Mouse (Mus musculus): ENCODE results near the gene Hagh. TPM values are rescaled to one million over a fixed set of nuclear protein-coding genes. Genes with fewer than 3 reads are reported as not detected.

Gene Hagh
- polyA plus RNA-seq, 1 experiment from 2014 or later = 38.9 TPM

DNA sequence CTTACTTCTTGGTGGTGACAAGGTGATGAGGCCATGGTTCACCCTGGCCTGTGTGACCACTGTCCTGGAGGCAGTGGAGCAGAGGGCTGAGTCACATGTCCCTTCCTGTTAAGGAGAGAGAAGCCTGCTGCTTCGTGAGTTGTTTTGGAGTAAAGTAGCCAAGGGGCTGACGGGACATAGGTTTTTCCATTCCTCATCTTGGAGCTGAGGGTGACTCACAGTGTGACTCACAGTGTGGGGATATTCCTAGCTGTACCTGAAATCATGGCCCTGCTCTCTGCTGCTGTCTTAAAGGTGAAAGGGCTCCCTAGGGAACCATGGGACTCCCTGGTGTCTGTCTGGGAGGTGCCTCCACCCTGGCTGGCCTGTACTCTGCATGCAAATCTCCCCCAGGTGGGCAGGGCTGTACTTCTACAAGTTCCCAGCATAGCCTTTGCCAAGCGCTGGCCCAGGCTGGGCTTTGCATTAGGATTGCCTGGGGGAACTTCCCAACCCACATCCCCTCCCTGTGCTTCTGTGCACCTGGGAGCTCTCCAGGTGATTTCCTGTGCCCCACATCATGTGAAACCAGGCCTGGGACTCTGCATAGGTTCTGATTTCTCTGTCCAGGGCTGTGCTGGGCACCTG lies 16.0 kb downstream of the Hagh start:
- Histone ChIP-seq H3K27ac (no peak overlapping the region), H3K4me1 (peaks cover 6% of the 10 kb centered on the region), H3K36me3 (peaks cover 49% of the 10 kb centered on the region; the same call in 1 of the 2 replicates), H3K27me3 (ENCODE audit: insufficient read depth, poor library complexity, severe bottlenecking) (peaks cover 10% of the 10 kb centered on the region), H3K9me3 (no peaks in the 10 kb centered on the region), H3K4me3 (no peak overlapping the region)
- DNase-seq (ENCODE audit: low spot score) = no peak
- 62% methylated on average over 3 of the region's 3 CpGs for WGBS

DNA sequence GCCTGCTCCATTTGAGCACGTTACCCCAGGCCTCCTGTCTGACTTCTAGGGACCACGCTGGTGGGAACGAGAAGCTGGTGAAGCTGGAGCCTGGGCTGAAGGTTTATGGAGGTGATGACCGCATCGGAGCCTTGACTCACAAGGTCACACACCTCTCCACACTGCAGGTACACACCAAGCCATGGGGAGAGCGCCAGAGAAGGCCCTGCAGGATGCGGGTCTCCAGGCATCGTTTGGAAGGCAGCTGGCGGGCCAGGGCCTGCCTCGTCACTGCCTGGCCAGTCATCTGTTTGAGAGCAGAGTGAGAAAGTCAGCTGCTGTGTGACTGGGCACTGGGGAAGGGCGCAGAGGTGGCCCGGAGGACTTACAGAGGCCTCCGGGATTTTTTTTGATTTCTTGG lies 16.6 kb downstream of the Hagh start:
- H3K27ac ChIP-seq = no peak overlapping the region
- WGBS = 87% methylated on average over 13 of the region's 13 CpGs
- H3K27me3 ChIP-seq (ENCODE audit: insufficient read depth, poor library complexity, severe bottlenecking) = peaks cover 3% of the 10 kb centered on the region
- H3K4me1 ChIP-seq = peaks cover under 1% of the 10 kb centered on the region; the same call in 1 of the 2 replicates
- H3K4me3 ChIP-seq = no peak overlapping the region
- H3K9me3 ChIP-seq = no peaks in the 10 kb centered on the region
- peaks cover 55% of the 10 kb centered on the region; the same call in 1 of the 2 replicates for H3K36me3 ChIP-seq
- DNase-seq (ENCODE audit: low spot score) = no peak

DNA sequence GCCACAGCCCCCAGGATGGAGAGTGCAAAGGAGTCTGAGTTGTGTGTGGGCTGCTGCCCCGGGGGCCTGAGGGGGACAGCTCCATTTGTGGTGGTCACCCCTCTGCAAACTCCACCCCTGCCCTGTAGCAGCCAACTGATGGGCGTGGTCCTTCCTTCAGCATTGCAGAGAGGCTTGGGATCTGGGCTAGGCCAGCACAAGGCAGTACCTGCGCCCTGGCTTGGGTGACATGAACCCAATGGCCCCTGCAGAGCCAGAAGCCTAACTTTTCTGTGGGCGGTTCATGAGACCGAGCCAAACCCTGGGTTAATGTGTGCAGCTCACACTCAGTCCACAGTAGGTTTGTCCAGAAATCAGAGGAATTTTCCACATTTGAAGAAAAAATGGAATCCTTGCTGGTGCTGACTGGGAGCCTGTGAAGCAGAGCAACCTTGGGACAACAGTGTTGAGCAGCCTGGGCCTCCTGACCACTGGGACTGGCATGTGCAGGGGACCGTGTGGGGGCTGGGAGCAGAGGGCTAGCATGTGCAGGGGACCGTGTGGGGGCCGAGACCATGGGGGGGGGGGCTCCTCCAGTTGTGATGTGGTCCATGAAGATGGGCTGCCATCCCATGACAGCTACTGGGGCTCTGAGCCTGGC lies 18.0 kb downstream of the Hagh start:
- H3K4me3 ChIP-seq = no peak overlapping the region
- no peaks in the 10 kb centered on the region for H3K27me3 ChIP-seq (ENCODE audit: insufficient read depth, poor library complexity, severe bottlenecking)
- H3K36me3 ChIP-seq = peaks cover 64% of the 10 kb centered on the region; the same call in 1 of the 2 replicates
- H3K27ac ChIP-seq = no peak overlapping the region
- DNase-seq (ENCODE audit: low spot score) = no peak
- H3K9me3 ChIP-seq = no peaks in the 10 kb centered on the region
- no peaks in the 10 kb centered on the region for H3K4me1 ChIP-seq
- WGBS = 80% methylated on average over 8 of the region's 8 CpGs

DNA sequence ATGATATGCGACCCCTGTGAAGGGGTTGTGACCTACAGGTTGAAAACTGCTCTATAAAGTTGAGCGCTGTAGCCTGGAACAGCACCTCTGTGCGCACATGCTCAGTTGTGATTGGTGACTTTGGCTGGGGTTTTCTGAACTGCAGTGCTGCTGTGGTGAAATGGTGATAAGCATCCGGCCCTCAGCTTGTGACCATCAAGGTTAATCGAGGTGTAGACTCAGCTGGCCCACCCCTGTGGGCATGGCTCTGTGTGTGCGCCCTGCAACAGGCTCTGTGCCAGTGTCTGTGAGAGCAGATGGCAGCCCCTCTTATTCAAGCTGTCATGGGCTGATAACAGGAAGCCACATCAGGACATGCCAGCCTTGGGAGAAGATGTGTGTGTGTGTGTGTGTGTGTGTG lies 19.0 kb downstream of the Hagh start:
- no peak for DNase-seq (ENCODE audit: low spot score)
- peaks cover 57% of the 10 kb centered on the region; the same call in 1 of the 2 replicates for H3K36me3 ChIP-seq
- H3K27ac ChIP-seq = no peak overlapping the region
- H3K9me3 ChIP-seq = no peaks in the 10 kb centered on the region
- WGBS = 85% methylated on average over 6 of the region's 6 CpGs
- no peaks in the 10 kb centered on the region for H3K27me3 ChIP-seq (ENCODE audit: insufficient read depth, poor library complexity, severe bottlenecking)
- H3K4me3 ChIP-seq = no peak overlapping the region
- H3K4me1 ChIP-seq = no peaks in the 10 kb centered on the region

DNA sequence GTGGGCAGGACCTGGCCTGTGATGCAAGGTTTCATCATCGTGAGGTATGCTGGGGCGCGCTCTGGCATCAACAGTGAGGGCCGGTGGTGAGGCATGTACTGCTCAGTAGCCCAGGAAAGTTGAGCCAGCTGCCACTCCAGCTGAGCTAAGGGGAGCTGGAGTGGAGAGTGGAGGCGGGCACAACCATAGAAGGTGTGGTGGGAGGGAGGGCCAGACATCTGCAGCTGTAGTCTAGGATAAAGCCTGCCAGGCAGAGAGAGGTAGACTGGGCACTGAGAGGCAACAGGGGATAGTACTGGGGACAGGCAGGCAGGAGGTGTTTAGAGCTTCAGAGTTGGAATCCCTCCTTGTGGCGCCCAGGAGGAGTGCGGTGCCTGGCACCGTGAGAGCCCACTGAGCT lies 20.1 kb downstream of the Hagh start:
- Histone ChIP-seq H3K4me3 (no peak overlapping the region), H3K27me3 (ENCODE audit: insufficient read depth, poor library complexity, severe bottlenecking) (no peaks in the 10 kb centered on the region), H3K4me1 (no peaks in the 10 kb centered on the region), H3K27ac (no peak overlapping the region), H3K36me3 (peaks cover 54% of the 10 kb centered on the region; the same call in 1 of the 2 replicates), H3K9me3 (no peaks in the 10 kb centered on the region)
- DNase-seq (ENCODE audit: low spot score) = no peak
- WGBS = 81% methylated on average over 8 of the region's 8 CpGs

DNA sequence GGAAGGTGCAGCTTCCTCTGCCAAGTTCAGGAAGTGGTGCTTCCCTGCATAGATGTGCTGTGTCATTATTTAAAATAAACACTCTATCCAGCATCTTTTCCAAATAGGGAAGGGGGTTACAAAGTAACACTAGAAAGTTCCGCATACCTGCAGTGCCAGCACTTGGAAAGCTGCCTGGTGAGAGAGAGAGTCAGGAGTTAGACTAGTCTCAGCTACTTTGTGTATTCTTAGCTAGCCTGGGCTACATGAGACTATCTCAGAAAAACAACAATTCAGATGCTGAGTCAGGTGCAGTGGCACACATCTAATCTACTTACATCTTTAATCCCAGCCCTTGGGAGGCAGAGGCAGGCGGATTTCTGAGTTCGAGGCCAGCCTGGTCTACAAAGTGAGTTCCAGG lies 21.8 kb downstream of the Hagh start:
- WGBS = 87% methylated on average over 3 of the region's 3 CpGs
- H3K36me3 ChIP-seq = peaks cover 51% of the 10 kb centered on the region
- no peak overlapping the region for H3K27ac ChIP-seq
- H3K4me3 ChIP-seq = no peak overlapping the region
- no peaks in the 10 kb centered on the region for H3K9me3 ChIP-seq
- no peaks in the 10 kb centered on the region for H3K4me1 ChIP-seq
- no peaks in the 10 kb centered on the region for H3K27me3 ChIP-seq (ENCODE audit: insufficient read depth, poor library complexity, severe bottlenecking)
- no peak for DNase-seq (ENCODE audit: low spot score)

DNA sequence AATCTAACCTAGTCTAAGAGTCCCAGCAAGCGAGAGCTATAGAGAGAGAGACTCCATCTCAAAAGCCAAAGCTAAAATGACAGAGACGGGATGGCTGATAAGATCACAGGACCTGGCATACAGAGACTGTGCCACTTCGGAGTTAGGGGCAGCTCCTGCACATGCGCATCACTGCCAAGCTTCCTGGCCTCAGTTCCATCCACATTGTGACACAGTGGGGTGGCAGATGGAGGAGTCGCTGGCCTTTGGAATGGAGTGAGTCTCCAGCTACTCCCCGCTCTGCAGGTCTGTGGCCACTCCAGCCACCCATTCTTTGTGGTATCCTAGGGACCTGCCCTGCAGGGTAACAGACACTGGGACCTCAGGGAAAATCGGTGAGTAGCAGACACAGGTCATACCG lies 25.8 kb downstream of the Hagh start, which contains the start of gene Igfals:
Gene Igfals (plus strand): TSS at position 222 of the 400 bp plus-strand sequence.
- no peak for DNase-seq (ENCODE audit: low spot score)
- 80% methylated on average over 8 of the region's 8 CpGs for WGBS
- Histone ChIP-seq H3K4me1 (no peaks in the 10 kb centered on the region), H3K9me3 (no peaks in the 10 kb centered on the region), H3K27me3 (ENCODE audit: insufficient read depth, poor library complexity, severe bottlenecking) (no peaks in the 10 kb centered on the region), H3K36me3 (peaks cover 33% of the 10 kb centered on the region), H3K27ac (no peak within 1 kb of the TSS), H3K4me3 (no peak within 1 kb of the TSS)

DNA sequence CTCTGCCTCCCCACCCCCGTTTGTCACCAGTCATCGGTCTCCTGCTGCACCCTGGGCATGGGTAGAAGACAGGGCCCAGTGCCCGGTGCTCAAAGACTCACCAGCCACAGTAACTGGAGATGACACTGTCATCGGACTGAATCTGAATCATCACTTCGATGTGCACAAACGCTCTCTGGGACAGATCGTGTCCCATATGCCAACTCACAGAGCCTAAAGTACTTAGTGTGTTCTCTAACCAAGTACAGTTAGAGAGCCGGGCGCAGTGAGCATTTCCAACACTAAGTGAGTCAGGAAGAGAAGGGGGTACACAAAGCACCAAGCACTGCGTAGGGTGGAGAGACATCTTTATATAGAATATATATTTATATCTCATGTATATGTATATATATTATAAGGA lies 28.0 kb downstream of the Hagh start:
- H3K4me1 ChIP-seq = no peaks in the 10 kb centered on the region
- H3K36me3 ChIP-seq = peaks cover 14% of the 10 kb centered on the region
- WGBS = 91% methylated on average over 10 of the region's 10 CpGs
- no peaks in the 10 kb centered on the region for H3K27me3 ChIP-seq (ENCODE audit: insufficient read depth, poor library complexity, severe bottlenecking)
- no peak overlapping the region for H3K27ac ChIP-seq
- H3K9me3 ChIP-seq = no peaks in the 10 kb centered on the region
- DNase-seq (ENCODE audit: low spot score) = no peak
- H3K4me3 ChIP-seq = no peak overlapping the region

DNA sequence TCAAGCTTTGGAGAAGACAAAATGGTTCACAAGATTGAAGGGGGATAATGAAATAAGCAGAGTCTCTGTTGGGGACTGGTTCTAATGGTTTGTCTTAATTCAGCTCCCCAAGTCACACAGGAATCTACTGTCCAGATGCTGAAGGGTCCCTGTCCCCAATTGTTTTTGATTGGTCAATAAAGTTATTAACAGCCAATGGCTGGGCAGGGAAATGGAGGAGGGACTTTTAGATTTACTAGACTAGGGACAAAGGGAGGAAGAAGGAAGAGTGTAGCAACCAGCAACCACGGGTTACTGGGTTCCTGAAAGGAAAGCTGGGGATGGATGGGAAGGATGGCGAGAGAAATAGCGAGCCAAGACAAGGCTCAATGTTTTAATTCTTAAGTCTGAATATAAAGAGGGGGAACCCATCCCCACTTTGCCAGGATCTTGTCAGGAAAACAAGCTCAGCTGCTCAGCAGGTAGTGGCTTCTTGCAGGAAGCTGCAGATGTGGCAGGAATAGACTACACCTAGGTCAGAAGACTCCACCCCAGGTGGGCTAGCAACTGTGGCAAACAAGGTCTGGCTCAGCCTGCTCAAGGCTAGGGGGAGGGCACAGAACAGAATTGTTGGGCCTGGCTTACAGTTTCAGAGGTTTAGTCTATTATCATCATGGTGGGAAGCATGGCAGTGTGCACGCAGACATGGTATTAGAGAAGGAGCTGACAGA lies 33.9 kb downstream of the Hagh start:
- Histone ChIP-seq H3K36me3 (no peaks in the 10 kb centered on the region), H3K4me1 (peaks cover 11% of the 10 kb centered on the region), H3K4me3 (no peak overlapping the region), H3K27me3 (ENCODE audit: insufficient read depth, poor library complexity, severe bottlenecking) (no peaks in the 10 kb centered on the region), H3K27ac (no peak overlapping the region), H3K9me3 (no peaks in the 10 kb centered on the region)
- WGBS = 45% methylated on average over 4 of the region's 4 CpGs
- no peak for DNase-seq (ENCODE audit: low spot score)

DNA sequence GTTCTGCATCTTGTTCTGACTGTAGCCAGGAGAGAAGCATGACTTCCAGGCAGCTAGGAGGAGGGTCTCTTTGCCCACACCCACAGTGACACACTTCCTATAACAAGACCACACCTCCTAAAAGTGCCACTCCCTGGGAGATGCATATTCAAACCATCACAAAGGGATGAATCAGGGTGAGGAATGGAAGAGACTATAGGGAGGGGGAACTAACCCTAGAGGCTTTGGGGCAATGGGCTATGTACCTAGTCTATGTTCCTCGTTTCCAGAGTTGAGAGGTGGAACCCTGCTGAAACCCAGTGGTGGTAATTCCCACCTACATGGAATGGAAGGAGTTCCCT lies 34.4 kb downstream of the Hagh start:
- 40% methylated on average over 1 of the region's 1 CpGs for WGBS
- H3K9me3 ChIP-seq = no peaks in the 10 kb centered on the region
- no peak overlapping the region for H3K4me3 ChIP-seq
- H3K4me1 ChIP-seq = peaks cover 11% of the 10 kb centered on the region
- H3K36me3 ChIP-seq = no peaks in the 10 kb centered on the region
- DNase-seq (ENCODE audit: low spot score) = no peak
- no peak overlapping the region for H3K27ac ChIP-seq
- no peaks in the 10 kb centered on the region for H3K27me3 ChIP-seq (ENCODE audit: insufficient read depth, poor library complexity, severe bottlenecking)

DNA sequence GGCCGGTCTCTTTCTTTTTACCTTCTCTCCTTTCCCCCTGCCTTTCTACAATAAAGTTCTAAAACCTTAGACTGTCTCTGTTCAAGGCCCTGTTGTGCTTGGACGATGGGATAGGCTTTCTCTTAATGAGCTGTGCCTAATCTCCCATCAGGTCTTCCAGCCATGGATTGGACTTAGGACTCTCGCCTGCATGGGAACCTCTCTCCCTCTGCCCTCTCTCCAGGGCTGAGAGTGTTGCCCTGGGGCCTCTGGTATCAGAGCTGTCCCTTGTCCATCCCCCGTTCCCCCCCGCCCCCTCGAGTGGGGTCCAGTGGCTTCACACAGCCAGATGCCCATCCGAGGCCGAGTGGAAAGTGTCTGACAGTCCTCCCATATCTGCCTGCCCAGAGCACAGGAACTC lies 35.0 kb downstream of the Hagh start:
- 76% methylated on average over 8 of the region's 8 CpGs for WGBS
- DNase-seq (ENCODE audit: low spot score) = no peak
- no peaks in the 10 kb centered on the region for H3K27me3 ChIP-seq (ENCODE audit: insufficient read depth, poor library complexity, severe bottlenecking)

DNA sequence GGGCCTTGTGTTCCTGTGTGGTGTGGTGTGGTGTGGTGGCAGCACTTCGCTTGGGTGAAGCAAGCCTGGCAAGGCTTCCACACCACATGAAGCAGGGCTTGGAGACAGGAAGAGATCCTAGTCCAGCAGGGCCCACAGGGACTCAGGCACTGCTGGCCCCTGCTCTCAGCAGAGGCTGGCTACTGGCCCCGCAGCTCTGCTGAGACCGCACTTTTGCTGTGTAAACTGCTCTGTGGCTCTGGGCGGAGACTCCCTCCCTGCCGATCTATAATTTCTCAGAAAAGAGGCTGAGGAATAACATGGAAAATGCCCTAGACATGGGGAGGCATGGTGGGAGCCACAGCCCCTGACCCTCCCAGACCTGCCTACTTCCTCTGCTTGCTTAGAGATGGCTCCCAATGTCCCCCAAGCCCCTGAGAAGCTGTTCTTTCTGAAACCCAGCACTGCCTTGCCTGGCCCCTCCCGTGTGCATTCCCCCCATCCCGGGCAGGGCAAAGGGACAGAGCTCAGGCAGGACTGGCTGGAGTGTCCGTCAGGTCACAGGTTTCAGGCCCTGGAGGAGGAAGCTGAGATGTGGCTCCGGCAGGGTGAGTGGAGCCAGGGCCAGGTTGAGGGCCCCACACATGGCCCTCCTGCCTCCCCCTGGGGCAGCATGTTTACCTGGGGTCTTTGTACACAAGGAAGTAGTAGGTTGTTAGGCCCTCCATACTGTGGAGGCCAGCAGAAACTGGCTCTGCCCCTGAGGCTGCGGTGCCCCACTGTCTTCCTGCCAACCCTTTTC lies 37.6 kb downstream of the Hagh start:
- H3K27me3 ChIP-seq (ENCODE audit: insufficient read depth, poor library complexity, severe bottlenecking) = no peaks in the 10 kb centered on the region
- DNase-seq (ENCODE audit: low spot score) = no peak
- no peaks in the 10 kb centered on the region for H3K9me3 ChIP-seq
- peaks cover 6% of the 10 kb centered on the region; the same call in 1 of the 2 replicates for H3K36me3 ChIP-seq
- WGBS = 59% methylated on average over 10 of the region's 10 CpGs
- no peak overlapping the region for H3K4me3 ChIP-seq
- peak overlapping the region; percentile 48 for H3K27ac ChIP-seq
- peaks cover 23% of the 10 kb centered on the region for H3K4me1 ChIP-seq

More for the DNA sequence above, 35.0 kb downstream of the Hagh start:
- no peak overlapping the region for H3K4me3 ChIP-seq
- H3K9me3 ChIP-seq = no peaks in the 10 kb centered on the region
- no peaks in the 10 kb centered on the region for H3K36me3 ChIP-seq
- no peak overlapping the region for H3K27ac ChIP-seq
- H3K4me1 ChIP-seq = peaks cover 11% of the 10 kb centered on the region

DNA sequence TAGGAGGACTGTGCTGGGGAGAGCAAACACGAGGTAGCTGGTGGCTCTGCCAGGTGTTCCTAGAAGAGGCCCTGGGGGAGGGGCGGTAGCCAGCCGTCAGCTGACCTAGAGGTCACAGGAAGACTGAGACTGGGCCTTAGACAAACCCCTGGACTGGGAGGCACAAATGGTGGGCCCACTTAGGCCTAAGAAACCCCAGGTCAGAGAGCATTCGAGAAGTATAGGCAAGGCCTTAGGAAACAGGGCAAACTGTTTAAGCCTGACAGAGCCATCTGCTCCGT lies 38.1 kb downstream of the Hagh start:
- Histone ChIP-seq H3K4me3 (no peak overlapping the region), H3K27ac (peak overlapping the region; percentile 48)
- DNase-seq (ENCODE audit: low spot score) = no peak

More for the DNA sequence above, 38.1 kb downstream of the Hagh start:
- H3K36me3 ChIP-seq = peaks cover 11% of the 10 kb centered on the region
- H3K9me3 ChIP-seq = no peaks in the 10 kb centered on the region
- 39% methylated on average over 5 of the region's 5 CpGs for WGBS
- H3K27me3 ChIP-seq (ENCODE audit: insufficient read depth, poor library complexity, severe bottlenecking) = no peaks in the 10 kb centered on the region
- H3K4me1 ChIP-seq = peaks cover 23% of the 10 kb centered on the region

Data from heart, embryonic 10.5 days (tissue).